Mouse (Mus musculus): ENCODE data around the gene Rab17. TPM values are rescaled to one million over a fixed set of nuclear protein-coding genes. Genes with fewer than 3 reads are reported as not detected.

Gene Rab17
- polyA plus RNA-seq, 1 experiment, result not detected

- H3K4me1 ChIP-seq (ENCODE audit: control insufficient read depth, insufficient read depth, low read length), result no peaks in the 10 kb centered on the region; the same call in 1 of the 2 replicates
- no peak for TF ChIP-seq CTCF (IDR thresholded peaks at IDR 0.05; ENCODE audit: borderline replicate concordance, insufficient read depth, low read length)
- no peak for TF ChIP-seq POLR2A (IDR thresholded peaks at IDR 0.05; ENCODE audit: low read depth, low read length)
Measured at GRCm38 (mm10) chr1:91006708-91007107, 37.2 kb upstream of the Rab17 start.

GRCm38 (mm10) chr1:91006037-91006436 lies 36.6 kb upstream of the Rab17 start:
- Histone ChIP-seq H3K4me3 (ENCODE audit: insufficient read depth, low read length) (no peak overlapping the region), H3K27ac (ENCODE audit: insufficient read depth, low read length) (no peak overlapping the region), H3K4me1 (ENCODE audit: control insufficient read depth, insufficient read depth, low read length) (no peaks in the 10 kb centered on the region; the same call in 1 of the 2 replicates)
- no peak for TF ChIP-seq POLR2A (IDR thresholded peaks at IDR 0.05; ENCODE audit: low read depth, low read length)
- TF ChIP-seq CTCF (IDR thresholded peaks at IDR 0.05; ENCODE audit: borderline replicate concordance, insufficient read depth, low read length), result no peak

More at GRCm38 (mm10) chr1:91006708-91007107, 37.2 kb upstream of the Rab17 start:
- H3K27ac ChIP-seq (ENCODE audit: insufficient read depth, low read length), result no peak overlapping the region
- H3K4me3 ChIP-seq (ENCODE audit: insufficient read depth, low read length), result no peak overlapping the region

- Histone ChIP-seq H3K27ac (ENCODE audit: insufficient read depth, low read length) (no peak overlapping the region), H3K4me3 (ENCODE audit: insufficient read depth, low read length) (no peak overlapping the region)
Measured at GRCm38 (mm10) chr1:91003522-91004253, 34.2 kb upstream of the Rab17 start.

GRCm38 (mm10) chr1:91002641-91003040 lies 33.2 kb upstream of the Rab17 start:
- Histone ChIP-seq H3K4me3 (ENCODE audit: insufficient read depth, low read length) (no peak overlapping the region), H3K4me1 (ENCODE audit: control insufficient read depth, insufficient read depth, low read length) (0 out of 2 replicates have a peak, but pooled peaks cover 2% of the 10 kb centered on the region), H3K27ac (ENCODE audit: insufficient read depth, low read length) (no peak overlapping the region)
- TF ChIP-seq POLR2A (IDR thresholded peaks at IDR 0.05; ENCODE audit: low read depth, low read length) (no peak), CTCF (IDR thresholded peaks at IDR 0.05; ENCODE audit: borderline replicate concordance, insufficient read depth, low read length) (no peak)

More at GRCm38 (mm10) chr1:91003522-91004253, 34.2 kb upstream of the Rab17 start:
- 0 out of 2 replicates have a peak, but pooled peaks cover 2% of the 10 kb centered on the region for H3K4me1 ChIP-seq (ENCODE audit: control insufficient read depth, insufficient read depth, low read length)
- TF ChIP-seq POLR2A (IDR thresholded peaks at IDR 0.05; ENCODE audit: low read depth, low read length) (no peak), CTCF (IDR thresholded peaks at IDR 0.05; ENCODE audit: borderline replicate concordance, insufficient read depth, low read length) (no peak)

GRCm38 (mm10) chr1:91001871-91002539 lies 32.5 kb upstream of the Rab17 start:
- H3K27ac ChIP-seq (ENCODE audit: insufficient read depth, low read length), result no peak overlapping the region
- TF ChIP-seq POLR2A (IDR thresholded peaks at IDR 0.05; ENCODE audit: low read depth, low read length) (no peak), CTCF (IDR thresholded peaks at IDR 0.05; ENCODE audit: borderline replicate concordance, insufficient read depth, low read length) (no peak)
- H3K4me1 ChIP-seq (ENCODE audit: control insufficient read depth, insufficient read depth, low read length), result 0 out of 2 replicates have a peak, but pooled peaks cover 2% of the 10 kb centered on the region
- no peak overlapping the region for H3K4me3 ChIP-seq (ENCODE audit: insufficient read depth, low read length)

- TF ChIP-seq POLR2A (IDR thresholded peaks at IDR 0.05; ENCODE audit: low read depth, low read length) (no peak), CTCF (IDR thresholded peaks at IDR 0.05; ENCODE audit: borderline replicate concordance, insufficient read depth, low read length) (no peak)
- Histone ChIP-seq H3K4me1 (ENCODE audit: control insufficient read depth, insufficient read depth, low read length) (0 out of 2 replicates have a peak, but pooled peaks cover 2% of the 10 kb centered on the region), H3K4me3 (ENCODE audit: insufficient read depth, low read length) (no peak overlapping the region), H3K27ac (ENCODE audit: insufficient read depth, low read length) (no peak overlapping the region)
Measured at GRCm38 (mm10) chr1:91001101-91001500, 31.6 kb upstream of the Rab17 start.

- no peak for TF ChIP-seq POLR2A (IDR thresholded peaks at IDR 0.05; ENCODE audit: low read depth, low read length)
- TF ChIP-seq CTCF (IDR thresholded peaks at IDR 0.05; ENCODE audit: borderline replicate concordance, insufficient read depth, low read length), result no peak
- H3K4me3 ChIP-seq (ENCODE audit: insufficient read depth, low read length), result peak overlapping the region; percentile 90
- 0 out of 2 replicates have a peak, but pooled peaks cover 2% of the 10 kb centered on the region for H3K4me1 ChIP-seq (ENCODE audit: control insufficient read depth, insufficient read depth, low read length)
- H3K27ac ChIP-seq (ENCODE audit: insufficient read depth, low read length), result no peak overlapping the region
Measured at GRCm38 (mm10) chr1:90999911-91000601, 30.6 kb upstream of the Rab17 start.

- 0 out of 2 replicates have a peak, but pooled peaks cover 2% of the 10 kb centered on the region for H3K4me1 ChIP-seq (ENCODE audit: control insufficient read depth, insufficient read depth, low read length)
- TF ChIP-seq POLR2A (IDR thresholded peaks at IDR 0.05; ENCODE audit: low read depth, low read length), result no peak
- TF ChIP-seq CTCF (IDR thresholded peaks at IDR 0.05; ENCODE audit: borderline replicate concordance, insufficient read depth, low read length), result no peak
- H3K4me3 ChIP-seq (ENCODE audit: insufficient read depth, low read length), result peak overlapping the region; percentile 90
- 0 out of 2 replicates have a peak overlapping the region, but pooled peaks have one; percentile 9 for H3K27ac ChIP-seq (ENCODE audit: insufficient read depth, low read length)
Measured at GRCm38 (mm10) chr1:90998891-90999611, 29.6 kb upstream of the Rab17 start.
